Mouse (Mus musculus): ENCODE data around the gene Tpra1.

DNA sequence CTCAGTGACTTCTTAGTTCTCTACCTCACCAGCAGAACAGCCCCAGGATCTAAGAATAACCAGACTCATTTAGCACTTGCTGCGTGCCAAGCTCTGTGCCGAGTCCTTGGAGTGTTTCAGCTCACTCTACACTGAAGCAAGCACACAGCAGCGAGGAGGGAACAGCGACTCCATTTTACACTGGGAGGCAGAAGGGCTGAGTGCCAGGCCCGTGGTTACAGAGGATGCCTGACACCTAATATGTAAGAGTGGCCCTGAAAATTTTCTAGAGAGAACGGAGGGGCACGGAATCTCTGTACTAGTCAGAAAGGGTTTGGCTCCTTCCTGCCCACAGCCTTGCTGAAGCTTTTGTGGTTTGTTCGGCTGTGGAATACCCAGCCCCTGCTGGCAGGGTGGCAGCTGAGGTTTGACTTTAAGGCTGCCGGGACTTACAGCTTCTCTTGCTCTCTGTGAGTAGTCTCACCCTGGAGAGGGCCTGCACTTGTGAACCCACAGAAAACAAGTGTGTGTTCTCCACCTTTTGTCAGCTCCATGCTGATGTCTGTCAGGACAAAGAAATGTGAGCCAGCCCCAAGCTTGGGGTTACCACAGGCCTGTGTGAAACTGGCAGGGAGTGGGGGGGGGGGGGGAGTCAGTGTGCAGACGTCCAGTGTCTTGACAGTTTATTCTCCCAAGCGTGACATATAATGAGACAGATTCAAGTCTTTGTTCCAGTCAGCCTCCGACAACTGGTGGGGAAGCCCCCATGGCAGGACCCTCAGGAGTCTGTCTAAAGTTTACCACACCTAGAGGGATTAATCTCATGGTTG lies 37.4 kb downstream of the Tpra1 start:
- TF ChIP-seq CTCF (IDR thresholded peaks at IDR 0.05; ENCODE audit: low read depth) = no peak
- TF ChIP-seq EP300 (IDR thresholded peaks at IDR 0.05; ENCODE audit: low read depth) = no peak
